Mouse (Mus musculus): ENCODE results near the gene Adamtsl5.

DNA sequence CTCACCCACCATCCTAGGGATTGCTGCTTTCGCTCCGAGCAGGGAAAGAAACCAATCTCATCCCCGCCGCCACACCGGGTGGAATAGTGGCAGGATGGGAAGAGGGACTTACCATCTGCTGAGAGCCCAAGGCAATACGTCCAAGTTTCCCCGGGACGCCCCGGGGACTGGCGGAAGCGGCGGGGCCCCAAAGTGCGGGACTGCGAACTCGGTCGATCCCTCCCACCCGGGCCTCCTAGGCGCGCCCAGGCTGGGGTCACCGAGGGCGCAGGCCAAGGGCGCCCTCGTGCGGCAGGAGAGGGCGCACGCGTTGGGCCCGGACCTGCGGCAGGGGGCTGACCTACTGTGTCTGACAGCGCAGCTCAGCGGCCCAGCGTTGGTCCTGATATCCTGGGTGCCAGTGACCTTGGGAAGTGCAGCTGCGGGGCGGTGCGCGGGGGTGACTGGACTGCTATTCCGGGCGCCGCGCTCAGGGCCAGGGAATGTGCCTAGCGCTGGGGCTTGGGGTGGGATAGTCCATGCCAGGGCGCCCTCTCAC lies at the start of gene Adamtsl5:
- peak; percentile 89 for TF ChIP-seq CTCF (IDR thresholded peaks at IDR 0.05; ENCODE audit: low read depth, low read length)
- TF ChIP-seq GATA1 (IDR thresholded peaks at IDR 0.05; ENCODE audit: borderline replicate concordance, low read length), result no peak
- TF ChIP-seq TAL1 (conservative IDR thresholded peaks at IDR 0.05; ENCODE audit: low read depth, low read length), result no peak
